Mouse (Mus musculus) brain, adult 2 months (tissue): ENCODE measurements around the gene Tifa.

Experiments
- DNase-seq: peaks from one replicate; pipeline ENCODE4 v3.0.0; 2011; ENCODE audit warnings: low read depth, low spot score

Gene Tifa

GRCm38 (mm10) chr3:127788038-127788437 is 1.6 kb upstream of the Tifa start:
- DNase-seq, result no peak

DNA sequence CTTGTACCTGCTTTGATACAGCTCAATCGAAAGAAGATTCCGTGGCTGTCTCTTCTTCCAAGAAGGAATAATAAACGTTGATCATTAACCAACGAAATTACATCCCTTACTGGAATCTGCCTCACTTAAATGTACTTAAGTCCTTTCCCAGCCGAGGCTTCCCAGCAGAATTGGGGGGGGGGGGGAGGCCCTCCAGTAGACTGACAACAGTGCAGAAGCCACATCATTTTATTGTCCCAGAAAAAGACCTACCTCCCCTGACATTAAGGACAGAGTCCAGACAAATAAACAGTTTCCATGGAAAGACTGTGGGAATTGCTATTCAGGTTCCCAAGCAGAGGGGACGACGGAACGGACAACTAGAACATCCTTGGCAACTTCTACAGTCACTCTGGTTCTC is 686 bp upstream of the Tifa start:
- DNase-seq, result no peak

DNA sequence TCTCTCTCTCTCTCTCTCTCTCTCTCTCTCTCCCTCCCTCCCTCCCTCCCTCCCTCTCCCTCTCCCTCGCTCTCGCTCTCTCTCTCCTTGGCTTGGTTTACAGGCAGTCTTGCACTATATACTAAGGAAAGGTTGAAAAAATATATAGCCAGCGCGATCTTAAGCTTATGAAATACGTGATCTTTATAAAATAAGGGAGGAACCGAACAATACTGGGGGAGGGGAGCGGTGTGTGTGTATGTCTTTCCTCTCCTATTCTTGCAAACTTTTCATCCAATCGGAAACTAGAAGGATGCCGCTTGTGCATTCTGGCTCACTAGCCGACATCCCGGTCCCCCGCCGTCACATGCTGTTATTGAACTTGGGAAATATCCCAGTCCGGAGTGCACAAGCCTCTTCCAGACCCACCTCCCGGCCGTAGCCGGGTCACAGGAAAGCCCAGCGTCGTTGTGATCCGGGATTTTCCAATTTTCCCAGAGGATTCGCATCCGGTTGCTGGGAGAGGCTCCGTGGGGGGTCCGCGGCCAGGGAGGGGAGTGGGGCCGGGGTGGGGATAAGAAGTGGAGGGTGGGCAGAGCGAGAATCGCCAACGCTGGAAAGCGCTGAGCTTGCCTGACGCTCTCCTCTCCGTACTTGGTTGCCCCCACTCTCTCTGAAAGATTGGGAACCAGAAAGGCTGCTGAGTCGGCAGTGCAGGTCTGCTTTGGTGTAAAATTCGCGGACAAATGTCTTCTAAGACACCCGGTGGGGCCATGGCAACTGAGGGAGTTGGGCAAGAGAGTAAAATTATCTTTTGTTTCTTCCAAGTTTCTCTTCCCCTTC is 840 bp downstream of the Tifa start:
- peak; percentile 56 for DNase-seq

DNA sequence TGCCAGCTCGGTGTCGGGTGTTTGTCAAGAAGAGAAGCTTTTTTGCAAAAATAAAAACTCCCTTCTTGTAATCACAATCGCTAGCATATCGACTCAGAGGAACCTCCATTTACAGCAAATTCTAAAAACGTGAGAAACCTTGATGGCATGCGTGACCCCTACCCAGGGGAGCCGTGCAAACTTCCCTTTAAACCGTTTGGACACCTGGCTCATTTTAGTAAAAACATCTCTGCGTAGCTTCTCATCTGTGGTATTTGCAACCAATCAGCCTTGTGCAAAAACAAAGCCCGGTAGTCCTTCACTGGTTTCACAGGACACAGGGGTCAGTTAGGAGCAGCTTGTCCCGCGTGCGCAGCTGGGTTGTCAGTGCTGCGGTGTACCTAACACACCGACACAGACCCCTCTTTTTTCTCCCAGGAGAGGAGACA is 1.5 kb downstream of the Tifa start:
- no peak for DNase-seq

GRCm38 (mm10) chr3:127791595-127792561 is 2.3 kb downstream of the Tifa start:
- no peak for DNase-seq

DNA sequence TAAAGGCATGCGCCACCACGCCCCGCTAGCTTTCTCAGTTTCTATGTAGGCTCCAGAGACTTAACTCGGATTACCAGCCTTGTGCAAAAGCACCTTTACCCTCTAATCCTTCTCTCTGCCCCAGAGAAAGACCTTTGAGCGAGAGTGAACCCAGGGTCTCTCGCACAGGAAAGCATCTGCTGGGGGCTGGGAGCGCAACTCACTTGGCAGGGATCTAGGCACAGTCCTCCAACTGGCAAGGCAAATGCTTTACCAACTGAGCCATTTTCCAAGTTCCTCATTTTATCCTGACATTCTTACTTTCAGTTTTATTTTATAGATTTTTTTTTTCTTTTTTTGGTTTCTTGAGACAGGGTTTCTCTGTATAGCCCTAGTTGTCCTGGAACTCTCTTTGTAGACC is 3.4 kb downstream of the Tifa start:
- no peak for DNase-seq

DNA sequence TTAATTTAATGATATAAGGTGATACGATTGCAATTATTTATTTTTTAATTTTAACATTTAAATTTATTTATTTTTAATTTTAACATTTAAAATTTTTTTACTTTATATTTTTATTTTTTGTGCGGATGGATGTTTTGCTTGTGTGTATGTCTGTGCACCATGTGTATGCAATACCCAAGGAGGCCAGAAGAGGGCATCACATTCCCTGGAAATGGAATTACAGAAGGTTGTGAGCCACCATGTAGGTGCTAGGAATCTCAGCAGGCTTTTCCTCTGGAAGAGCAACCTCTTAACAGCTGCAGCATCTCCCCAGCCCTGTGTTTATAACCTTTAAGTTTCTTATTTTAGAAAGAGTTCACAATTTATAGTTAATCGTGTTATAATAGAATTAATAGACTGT is 6.2 kb downstream of the Tifa start:
- no peak for DNase-seq

DNA sequence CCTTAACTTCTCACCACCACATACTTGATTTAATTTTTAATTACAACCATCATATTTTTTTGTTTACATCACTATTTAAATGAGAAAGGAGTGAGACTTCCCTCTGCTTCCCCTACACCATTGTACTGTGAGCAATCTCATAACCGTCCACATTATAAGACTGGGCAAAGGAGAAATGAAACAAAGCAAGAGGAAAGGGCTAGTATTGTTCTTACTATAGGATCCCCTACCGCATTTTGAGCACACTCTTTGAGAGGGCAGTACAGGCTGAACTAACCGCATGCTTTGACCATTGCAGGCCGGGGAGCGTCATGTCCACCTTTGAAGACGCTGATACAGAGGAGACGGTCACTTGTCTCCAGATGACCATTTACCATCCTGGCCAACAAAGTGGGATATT is 6.7 kb downstream of the Tifa start:
- no peak for DNase-seq

DNA sequence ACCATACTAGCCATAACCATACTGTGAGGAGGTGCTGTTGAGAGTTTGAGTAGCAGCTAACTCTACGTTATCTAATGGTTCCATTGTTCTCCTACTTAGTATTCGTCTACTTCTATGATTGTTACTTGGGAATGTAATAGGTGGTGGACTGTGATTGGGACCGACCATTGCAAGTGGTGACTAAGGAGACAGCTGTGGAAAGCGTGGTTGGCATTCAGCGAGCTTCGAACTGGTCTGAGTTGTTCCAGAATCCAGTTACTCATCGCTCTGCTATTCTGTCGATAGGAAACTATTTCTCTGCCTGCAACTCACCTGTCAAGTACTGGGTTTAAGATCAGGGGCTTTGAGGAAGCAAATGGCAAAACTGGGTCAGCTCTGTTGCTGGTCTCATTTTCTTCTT is 11.6 kb downstream of the Tifa start:
- no peak for DNase-seq

- peak; percentile 47 for DNase-seq
Observed at GRCm38 (mm10) chr3:127802814-127803213, 13.2 kb downstream of the Tifa start.

DNA sequence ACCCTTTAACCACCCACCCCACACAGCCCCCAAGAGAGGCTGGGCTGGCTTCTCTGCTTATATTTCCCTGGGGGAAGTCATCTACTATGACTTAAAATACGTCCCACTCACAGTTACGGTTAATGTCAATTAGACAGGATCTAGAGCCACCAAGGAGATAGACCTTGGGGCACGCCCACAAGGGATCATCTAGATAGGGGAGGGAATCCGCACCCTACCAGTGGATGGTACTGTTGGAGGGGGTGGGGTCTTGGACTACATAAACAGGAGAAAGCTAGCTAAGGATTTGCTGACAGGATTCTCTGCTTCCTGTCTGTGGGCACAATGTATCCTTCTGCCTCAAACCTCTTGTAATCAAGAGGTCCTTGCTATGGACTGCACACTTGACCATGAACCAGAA is 14.8 kb downstream of the Tifa start:
- no peak for DNase-seq

DNA sequence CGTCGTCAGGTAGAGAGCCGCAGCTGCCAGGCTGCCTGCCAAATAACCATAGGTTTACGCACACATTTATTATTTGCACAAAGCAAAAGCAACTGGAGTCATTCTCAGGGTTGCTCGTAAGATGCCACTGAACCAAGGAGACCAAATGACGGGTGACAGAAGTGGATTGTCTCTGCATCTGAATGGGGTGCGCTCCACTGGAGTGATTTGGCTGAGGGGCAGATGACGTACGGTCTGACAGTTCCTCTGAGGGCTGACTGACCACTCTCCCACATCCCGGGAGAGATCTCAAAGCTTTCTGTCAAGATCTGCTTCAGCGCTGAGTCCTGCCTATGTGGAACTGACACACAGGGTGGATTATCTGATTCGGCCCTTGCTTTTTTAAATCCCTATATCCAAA is 15.5 kb downstream of the Tifa start:
- no peak for DNase-seq

GRCm38 (mm10) chr3:127805991-127806390 is 16.4 kb downstream of the Tifa start:
- no peak for DNase-seq

- no peak for DNase-seq
Observed at GRCm38 (mm10) chr3:127807846-127808245, 18.2 kb downstream of the Tifa start.

DNA sequence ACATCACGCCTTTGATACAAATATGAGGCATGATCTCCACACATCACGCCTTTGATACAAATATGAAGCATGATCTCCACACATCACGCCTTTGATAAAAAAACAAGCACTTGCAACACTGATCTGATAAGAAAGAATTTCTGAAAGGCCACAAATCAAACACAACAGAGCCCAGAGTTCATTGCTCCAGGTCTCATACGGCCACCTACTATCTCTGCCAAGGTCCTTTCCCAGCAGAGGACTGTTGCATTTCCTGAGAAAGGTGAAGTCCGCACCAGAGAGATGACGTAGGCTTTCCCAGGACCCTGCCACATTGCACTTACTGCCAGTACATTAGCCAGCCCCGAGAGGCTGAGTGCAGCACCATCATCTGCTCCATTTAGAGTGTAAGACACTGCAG is 19.5 kb downstream of the Tifa start:
- no peak for DNase-seq

GRCm38 (mm10) chr3:127817120-127817683 is 27.6 kb downstream of the Tifa start:
- DNase-seq, result no peak

- DNase-seq, result no peak
Observed at GRCm38 (mm10) chr3:127818694-127819663, 29.4 kb downstream of the Tifa start.

- no peak for DNase-seq
Observed at GRCm38 (mm10) chr3:127820400-127820799, 30.8 kb downstream of the Tifa start.

DNA sequence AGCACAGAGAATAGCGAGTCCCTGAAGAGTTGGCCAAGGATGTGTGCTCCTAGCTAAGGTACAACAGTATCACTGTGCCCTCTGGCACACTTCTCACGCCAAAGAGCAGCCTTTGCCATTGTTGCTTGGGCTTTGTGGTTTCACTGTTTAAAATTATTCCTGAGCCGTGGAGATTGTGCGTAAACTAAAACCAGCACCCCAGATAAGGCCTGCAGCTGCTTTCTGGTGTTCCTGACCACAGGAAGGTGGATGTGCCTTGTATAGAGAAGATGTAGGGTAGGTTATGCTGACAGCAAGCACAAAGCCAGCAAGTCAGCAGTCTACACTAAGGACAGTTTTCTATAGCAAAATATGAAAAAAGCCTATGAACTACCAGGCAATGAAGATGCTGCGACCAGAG is 31.6 kb downstream of the Tifa start:
- no peak for DNase-seq

- no peak for DNase-seq
Observed at GRCm38 (mm10) chr3:127823886-127824863, 34.6 kb downstream of the Tifa start.
